Mouse (Mus musculus): ENCODE data around the gene Ddah1.

Ddah1 gene

DNA sequence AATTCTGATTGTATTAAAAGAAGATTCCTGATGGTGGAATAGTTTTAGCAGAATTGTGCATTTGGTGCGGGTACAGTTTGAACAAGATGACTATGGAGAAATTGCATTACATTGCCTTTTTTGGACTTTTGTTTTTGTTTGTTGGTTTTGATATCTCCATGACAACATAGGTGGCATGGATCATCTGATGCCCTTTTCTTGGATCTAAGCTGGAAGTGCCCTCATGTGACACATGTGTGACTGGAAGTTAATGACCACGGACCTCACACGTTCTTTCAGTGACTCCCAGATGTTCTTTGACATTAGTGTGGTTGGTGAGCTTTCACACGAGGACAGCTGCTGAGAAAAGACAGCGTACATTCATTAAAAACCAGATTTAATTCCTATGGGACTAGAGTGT lies 21.9 kb upstream of the Ddah1 start:
- H3K4me1 ChIP-seq (replicated peaks; ENCODE audit: low read depth, low read length): peaks cover 19% of the 10 kb centered on the region
- H3K4me3 ChIP-seq (replicated peaks; ENCODE audit: low read length): no peak overlapping the region
- peaks cover 6% of the 10 kb centered on the region; the same call in 1 of the 2 replicates for H3K27me3 ChIP-seq (ENCODE audit: insufficient read depth, low read length)
- H3K9me3 ChIP-seq (ENCODE audit: low read length): no peaks in the 10 kb centered on the region
- no peak for TF ChIP-seq POU5F1 (IDR thresholded peaks at IDR 0.05; ENCODE audit: borderline replicate concordance, low read length)
- no peaks in the 10 kb centered on the region for H3K36me3 ChIP-seq (ENCODE audit: insufficient read depth, low read length)

GRCm38 (mm10) chr3:145738662-145739061 lies 19.8 kb upstream of the Ddah1 start:
- no peak overlapping the region for H3K4me3 ChIP-seq (replicated peaks; ENCODE audit: low read length)
- peaks cover 6% of the 10 kb centered on the region; the same call in 1 of the 2 replicates for H3K27me3 ChIP-seq (ENCODE audit: insufficient read depth, low read length)
- no peaks in the 10 kb centered on the region for H3K36me3 ChIP-seq (ENCODE audit: insufficient read depth, low read length)
- peaks cover 20% of the 10 kb centered on the region for H3K4me1 ChIP-seq (replicated peaks; ENCODE audit: low read depth, low read length)
- TF ChIP-seq NANOG (IDR thresholded peaks at IDR 0.05; ENCODE audit: borderline replicate concordance, low read length) (no peak), POU5F1 (IDR thresholded peaks at IDR 0.05; ENCODE audit: borderline replicate concordance, low read length) (no peak), CTCF (conservative IDR thresholded peaks at IDR 0.05; ENCODE audit: low read length) (no peak)
- H3K9me3 ChIP-seq (ENCODE audit: low read length): no peaks in the 10 kb centered on the region

DNA sequence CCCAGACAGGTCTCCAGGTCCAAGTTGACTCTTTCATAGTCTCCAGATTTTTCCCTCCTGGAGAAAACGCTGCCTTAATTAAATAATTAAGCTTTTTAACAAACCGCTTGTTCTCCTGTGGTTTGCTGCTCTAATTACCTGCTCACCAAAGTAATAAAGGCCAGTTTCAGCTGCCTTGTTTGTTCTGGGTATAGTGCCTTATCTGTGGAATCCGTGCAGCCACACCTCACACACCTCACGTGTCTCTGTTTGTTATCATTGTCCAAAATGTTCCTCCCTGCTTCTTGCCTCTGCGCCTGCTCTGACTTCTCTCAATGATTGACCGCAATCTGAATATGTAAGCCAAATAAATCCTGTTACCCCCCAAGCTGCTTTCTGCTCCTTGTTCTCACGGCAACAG lies 18.6 kb upstream of the Ddah1 start:
- no peak overlapping the region for H3K4me3 ChIP-seq (replicated peaks; ENCODE audit: low read length)
- 0 out of 2 replicates have a peak, but pooled peaks cover 6% of the 10 kb centered on the region for H3K27me3 ChIP-seq (ENCODE audit: insufficient read depth, low read length)
- H3K9me3 ChIP-seq (ENCODE audit: low read length): no peaks in the 10 kb centered on the region
- H3K4me1 ChIP-seq (replicated peaks; ENCODE audit: low read depth, low read length): peaks cover 20% of the 10 kb centered on the region
- TF ChIP-seq NANOG (IDR thresholded peaks at IDR 0.05; ENCODE audit: borderline replicate concordance, low read length) (no peak), POU5F1 (IDR thresholded peaks at IDR 0.05; ENCODE audit: borderline replicate concordance, low read length) (no peak), CTCF (conservative IDR thresholded peaks at IDR 0.05; ENCODE audit: low read length) (no peak)
- no peaks in the 10 kb centered on the region for H3K36me3 ChIP-seq (ENCODE audit: insufficient read depth, low read length)

DNA sequence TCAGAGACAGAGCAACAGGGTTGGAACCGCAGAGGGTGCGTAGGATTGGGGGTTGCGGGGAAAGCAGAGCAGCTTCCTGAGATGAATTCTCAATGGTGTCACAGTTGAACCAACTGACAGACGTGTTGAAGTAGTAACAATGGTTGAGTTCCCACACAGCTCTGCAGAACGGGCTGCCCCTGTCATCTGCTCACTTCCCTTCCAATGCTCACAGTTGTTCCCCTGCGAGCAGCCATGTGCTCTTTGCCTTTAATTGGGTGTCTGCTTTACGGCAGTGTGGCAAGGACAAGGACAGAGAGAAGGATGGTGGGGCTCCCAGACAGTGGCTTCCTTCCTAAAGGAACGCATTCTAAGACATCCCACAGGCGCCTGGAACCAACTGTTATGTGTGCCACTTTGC lies 15.4 kb upstream of the Ddah1 start:
- Histone ChIP-seq H3K4me1 (replicated peaks; ENCODE audit: low read depth, low read length) (peaks cover 16% of the 10 kb centered on the region), H3K4me3 (replicated peaks; ENCODE audit: low read length) (no peak overlapping the region), H3K36me3 (ENCODE audit: insufficient read depth, low read length) (no peaks in the 10 kb centered on the region), H3K9me3 (ENCODE audit: low read length) (no peaks in the 10 kb centered on the region), H3K27me3 (ENCODE audit: insufficient read depth, low read length) (0 out of 2 replicates have a peak, but pooled peaks cover 6% of the 10 kb centered on the region)
- no peak for TF ChIP-seq CTCF (conservative IDR thresholded peaks at IDR 0.05; ENCODE audit: low read length)
- no peak for TF ChIP-seq POU5F1 (IDR thresholded peaks at IDR 0.05; ENCODE audit: borderline replicate concordance, low read length)
- TF ChIP-seq NANOG (IDR thresholded peaks at IDR 0.05; ENCODE audit: borderline replicate concordance, low read length): no peak

GRCm38 (mm10) chr3:145743476-145744027 lies 14.9 kb upstream of the Ddah1 start:
- H3K36me3 ChIP-seq (ENCODE audit: insufficient read depth, low read length): no peaks in the 10 kb centered on the region
- no peak for TF ChIP-seq NANOG (IDR thresholded peaks at IDR 0.05; ENCODE audit: borderline replicate concordance, low read length)
- no peak for TF ChIP-seq POU5F1 (IDR thresholded peaks at IDR 0.05; ENCODE audit: borderline replicate concordance, low read length)
- TF ChIP-seq CTCF (conservative IDR thresholded peaks at IDR 0.05; ENCODE audit: low read length): no peak
- no peaks in the 10 kb centered on the region for H3K9me3 ChIP-seq (ENCODE audit: low read length)
- no peak overlapping the region for H3K4me3 ChIP-seq (replicated peaks; ENCODE audit: low read length)
- peaks cover 12% of the 10 kb centered on the region for H3K4me1 ChIP-seq (replicated peaks; ENCODE audit: low read depth, low read length)
- 0 out of 2 replicates have a peak, but pooled peaks cover 6% of the 10 kb centered on the region for H3K27me3 ChIP-seq (ENCODE audit: insufficient read depth, low read length)

- H3K4me3 ChIP-seq (replicated peaks; ENCODE audit: low read length): no peak overlapping the region
- TF ChIP-seq NANOG (IDR thresholded peaks at IDR 0.05; ENCODE audit: borderline replicate concordance, low read length) (no peak), CTCF (conservative IDR thresholded peaks at IDR 0.05; ENCODE audit: low read length) (no peak), POU5F1 (IDR thresholded peaks at IDR 0.05; ENCODE audit: borderline replicate concordance, low read length) (no peak)
- no peaks in the 10 kb centered on the region for H3K4me1 ChIP-seq (replicated peaks; ENCODE audit: low read depth, low read length)
- peaks cover 6% of the 10 kb centered on the region; the same call in 1 of the 2 replicates for H3K27me3 ChIP-seq (ENCODE audit: insufficient read depth, low read length)
- H3K9me3 ChIP-seq (ENCODE audit: low read length): no peaks in the 10 kb centered on the region
- H3K36me3 ChIP-seq (ENCODE audit: insufficient read depth, low read length): no peaks in the 10 kb centered on the region
Measured at GRCm38 (mm10) chr3:145748626-145749025, 9.8 kb upstream of the Ddah1 start.

DNA sequence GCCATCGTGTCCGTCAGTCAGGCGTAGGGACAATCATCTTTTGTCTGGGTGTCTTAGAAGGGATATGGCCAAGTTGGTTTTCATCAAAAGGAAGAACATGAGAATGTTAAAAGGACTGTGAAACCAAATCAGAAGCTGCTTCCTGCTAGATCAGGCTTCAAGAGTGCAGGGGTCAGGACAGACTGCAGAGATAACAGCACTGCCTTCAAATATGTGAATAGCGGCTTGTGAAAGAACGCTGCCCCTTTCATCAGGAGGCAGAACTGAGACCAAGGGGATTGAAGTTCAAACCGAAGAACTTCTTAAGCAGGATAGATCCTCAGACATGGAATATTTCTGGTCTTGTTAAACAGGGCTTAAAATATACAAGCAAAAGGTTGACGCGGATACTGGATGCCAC lies 2.0 kb upstream of the Ddah1 start:
- TF ChIP-seq CTCF (conservative IDR thresholded peaks at IDR 0.05; ENCODE audit: low read length): no peak
- no peak for TF ChIP-seq POU5F1 (IDR thresholded peaks at IDR 0.05; ENCODE audit: borderline replicate concordance, low read length)
- TF ChIP-seq NANOG (IDR thresholded peaks at IDR 0.05; ENCODE audit: borderline replicate concordance, low read length): no peak
- Histone ChIP-seq H3K4me1 (replicated peaks; ENCODE audit: low read depth, low read length) (peaks cover 36% of the 10 kb centered on the region), H3K36me3 (ENCODE audit: insufficient read depth, low read length) (no peaks in the 10 kb centered on the region)

GRCm38 (mm10) chr3:145757177-145757576 lies 1.3 kb upstream of the Ddah1 start:
- Histone ChIP-seq H3K4me3 (replicated peaks; ENCODE audit: low read length) (no peak overlapping the region), H3K27me3 (ENCODE audit: insufficient read depth, low read length) (peaks cover 51% of the 10 kb centered on the region), H3K4me1 (replicated peaks; ENCODE audit: low read depth, low read length) (peaks cover 36% of the 10 kb centered on the region), H3K36me3 (ENCODE audit: insufficient read depth, low read length) (no peaks in the 10 kb centered on the region), H3K9me3 (ENCODE audit: low read length) (peaks cover 10% of the 10 kb centered on the region; the same call in 1 of the 2 replicates)
- TF ChIP-seq CTCF (conservative IDR thresholded peaks at IDR 0.05; ENCODE audit: low read length): no peak
- TF ChIP-seq POU5F1 (IDR thresholded peaks at IDR 0.05; ENCODE audit: borderline replicate concordance, low read length): no peak
- peak; percentile 27; the same call in 1 of the 2 replicates for TF ChIP-seq NANOG (IDR thresholded peaks at IDR 0.05; ENCODE audit: borderline replicate concordance, low read length)

More for the DNA sequence above, 2.0 kb upstream of the Ddah1 start:
- Histone ChIP-seq H3K9me3 (ENCODE audit: low read length) (peaks cover 10% of the 10 kb centered on the region; the same call in 1 of the 2 replicates), H3K4me3 (replicated peaks; ENCODE audit: low read length) (no peak overlapping the region), H3K27me3 (ENCODE audit: insufficient read depth, low read length) (peaks cover 50% of the 10 kb centered on the region)

DNA sequence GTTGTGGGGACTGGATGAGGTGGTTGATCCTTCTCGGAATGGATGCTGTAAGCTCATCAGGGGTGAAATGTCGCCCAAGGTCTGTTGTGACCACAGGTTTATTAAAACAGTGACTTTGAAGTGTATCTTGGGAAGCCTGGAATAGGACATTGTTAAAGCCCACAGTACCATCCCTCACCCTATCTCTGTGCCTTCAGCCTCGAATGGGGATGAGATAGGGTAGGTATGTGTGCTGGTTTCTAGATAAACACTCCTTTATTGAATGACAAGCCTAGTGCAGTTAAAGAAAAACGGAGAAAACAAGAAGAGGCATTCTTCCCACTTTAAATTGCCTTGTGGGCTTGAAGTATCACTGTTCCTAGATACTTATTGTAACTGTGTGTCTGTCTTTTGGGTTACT lies 631 bp upstream of the Ddah1 start:
- H3K4me3 ChIP-seq (replicated peaks; ENCODE audit: low read length): peak overlapping the region; percentile 79; the same call in 1 of the 2 replicates
- H3K4me1 ChIP-seq (replicated peaks; ENCODE audit: low read depth, low read length): peaks cover 36% of the 10 kb centered on the region
- peaks cover 10% of the 10 kb centered on the region; the same call in 1 of the 2 replicates for H3K9me3 ChIP-seq (ENCODE audit: low read length)
- H3K36me3 ChIP-seq (ENCODE audit: insufficient read depth, low read length): no peaks in the 10 kb centered on the region
- TF ChIP-seq CTCF (conservative IDR thresholded peaks at IDR 0.05; ENCODE audit: low read length) (no peak), NANOG (IDR thresholded peaks at IDR 0.05; ENCODE audit: borderline replicate concordance, low read length) (no peak), POU5F1 (IDR thresholded peaks at IDR 0.05; ENCODE audit: borderline replicate concordance, low read length) (no peak)
- peaks cover 51% of the 10 kb centered on the region for H3K27me3 ChIP-seq (ENCODE audit: insufficient read depth, low read length)
